Mouse (Mus musculus): Measurements from ENCODE around the gene Rbm48.

- no peak for TF ChIP-seq POLR2A (IDR thresholded peaks at IDR 0.05; ENCODE audit: insufficient read depth, low read length)
- TF ChIP-seq CTCF (IDR thresholded peaks at IDR 0.05; ENCODE audit: low read depth, low read length), result no peak
Measured at GRCm38 (mm10) chr5:3598766-3599165, 2.4 kb upstream of the Rbm48 start.

Data from ES-Bruce4 (cell line).